Mouse (Mus musculus) MEL (cell line): ENCODE measurements at regions not wholly inside any gene's neighbourhood (a gene's known extent, or its start where the extent isn't known, plus 50 kb on each side); places are given as distances from the start of the nearest gene placed in this dataset.

Experiments used
- DNase-seq: peaks from one replicate; pipeline ENCODE4 v3.0.0; 2011; ENCODE audit warnings: low read depth, low spot score
- H3K27ac ChIP-seq: 2 replicates; pipeline ENCODE4 v1.5.1; 2012; ENCODE audit warnings: low read depth, mild to moderate bottlenecking, control low read depth, low read length, moderate library complexity; ENCODE audit not compliant: control insufficient read depth
- H3K27me3 ChIP-seq, 2 experiments: fragments of 150-350 bp in 1 of 2; sonication (generic) in 1 of 2; 2 replicates each; pipeline ENCODE4 v1.6.1; 2012; ENCODE audit warnings: low read length in 2 of 2, mild to moderate bottlenecking in 2 of 2, improper control_type of control experiment in 1 of 2, moderate library complexity in 1 of 2; ENCODE audit not compliant: insufficient read depth in 2 of 2, control insufficient read depth in 1 of 2
- H3K36me3 ChIP-seq, 2 experiments: 2 replicates each; pipeline ENCODE4 v1.6.1; 2012 to 2014; ENCODE audit warnings: low read length in 2 of 2, improper control_type of control experiment in 1 of 2, inconsistent platforms in 1 of 2, mild to moderate bottlenecking in 1 of 2; ENCODE audit not compliant: insufficient read depth in 2 of 2, control insufficient read depth in 1 of 2
- H3K4me1 ChIP-seq, 2 experiments: fragments of 150-350 bp in 1 of 2; sonication (generic) in 1 of 2; 2 replicates each; pipeline ENCODE4 v1.6.1; 2012; ENCODE audit warnings: low read length in 2 of 2, improper control_type of control experiment in 1 of 2, mild to moderate bottlenecking in 1 of 2; ENCODE audit not compliant: insufficient read depth in 2 of 2, control insufficient read depth in 1 of 2
- H3K4me3 ChIP-seq, 2 experiments: fragments of 150-350 bp in 1 of 2; sonication (generic) in 1 of 2; 2 replicates each; pipeline ENCODE4 v1.5.1; 2012; ENCODE audit warnings: low read depth in 2 of 2, low read length in 2 of 2, mild to moderate bottlenecking in 2 of 2, moderate library complexity in 2 of 2, control low read depth in 1 of 2, improper control_type of control experiment in 1 of 2; ENCODE audit not compliant: control insufficient read depth in 1 of 2, insufficient read depth in 1 of 2
- H3K79me2 ChIP-seq: 2 replicates; pipeline ENCODE4 v1.6.1; 2012; ENCODE audit warnings: mild to moderate bottlenecking, low read length, moderate library complexity; ENCODE audit not compliant: control insufficient read depth, poor library complexity, insufficient read depth
- H3K9ac ChIP-seq: 2 replicates; pipeline ENCODE4 v1.6.1; 2012; ENCODE audit warnings: low read depth, mild to moderate bottlenecking, control low read depth, low read length, moderate library complexity; ENCODE audit not compliant: control insufficient read depth, poor library complexity, severe bottlenecking
- H3K9me3 ChIP-seq: fragments of 150-350 bp; sonication (generic); replicated peaks from 2 replicates; pipeline ENCODE4 v1.6.1; 2012; ENCODE audit warnings: mild to moderate bottlenecking, low read length, improper control_type of control experiment, moderate library complexity; ENCODE audit not compliant: insufficient read depth
- CHD2 ChIP-seq: IDR thresholded peaks from 2 replicates; pipeline ENCODE4 v1.6.1; 2011; ENCODE audit warnings: low read length, improper control_type of control experiment
- ELF1 ChIP-seq: IDR thresholded peaks from 2 replicates; pipeline ENCODE4 v1.6.1; 2014; ENCODE audit warnings: low read depth, mild to moderate bottlenecking, inconsistent platforms, low read length, improper control_type of control experiment, moderate library complexity
- EP300 ChIP-seq, 2 experiments: IDR thresholded peaks; 2 replicates each; pipeline ENCODE4 v1.6.1; 2011; ENCODE audit warnings: improper control_type of control experiment in 2 of 2, low read length in 2 of 2, low read depth in 1 of 2, mild to moderate bottlenecking in 1 of 2
- GABPA ChIP-seq: IDR thresholded peaks from 2 replicates; pipeline ENCODE4 v1.6.1; 2012; ENCODE audit warnings: low read depth, mild to moderate bottlenecking, inconsistent platforms, low read length, improper control_type of control experiment, moderate library complexity
- GATA1 ChIP-seq: IDR thresholded peaks from 2 replicates; pipeline ENCODE4 v1.6.1; 2011; ENCODE audit warnings: low read depth, low read length, improper control_type of control experiment
- MAFK ChIP-seq: IDR thresholded peaks from 2 replicates; pipeline ENCODE4 v1.6.1; 2011; ENCODE audit warnings: low read depth, mild to moderate bottlenecking, low read length, improper control_type of control experiment, borderline replicate concordance
- MAZ ChIP-seq: IDR thresholded peaks from 2 replicates; pipeline ENCODE4 v1.6.1; 2012; ENCODE audit warnings: low read depth, mild to moderate bottlenecking, inconsistent platforms, low read length, improper control_type of control experiment
- MXI1 ChIP-seq: IDR thresholded peaks from 2 replicates; pipeline ENCODE4 v1.6.1; 2011; ENCODE audit warnings: mild to moderate bottlenecking, low read depth, low read length, improper control_type of control experiment
- MYB ChIP-seq: IDR thresholded peaks from 2 replicates; pipeline ENCODE4 v1.6.1; 2011; ENCODE audit warnings: mild to moderate bottlenecking, low read depth, low read length, improper control_type of control experiment
- NELFE ChIP-seq: IDR thresholded peaks from 2 replicates; pipeline ENCODE4 v1.6.1; 2011; ENCODE audit warnings: low read depth, low read length, improper control_type of control experiment
- NRF1 ChIP-seq: IDR thresholded peaks from 2 replicates; pipeline ENCODE4 v1.6.1; 2014; ENCODE audit warnings: low read depth, mild to moderate bottlenecking, inconsistent platforms, low read length, improper control_type of control experiment, moderate library complexity; ENCODE audit not compliant: poor library complexity, insufficient read depth, severe bottlenecking
- POLR2A ChIP-seq, 2 experiments: IDR thresholded peaks; 2 replicates each; pipeline ENCODE4 v1.6.1; 2011 to 2012; ENCODE audit warnings: low read length in 2 of 2, mild to moderate bottlenecking in 2 of 2, control low read depth in 1 of 2, improper control_type of control experiment in 1 of 2, low read depth in 1 of 2, moderate library complexity in 1 of 2; ENCODE audit not compliant: control insufficient read depth in 1 of 2, insufficient read depth in 1 of 2, poor library complexity in 1 of 2
- POLR2AphosphoS5 ChIP-seq: IDR thresholded peaks from 2 replicates; pipeline ENCODE4 v1.6.1; 2012; ENCODE audit warnings: low read depth, borderline replicate concordance, mild to moderate bottlenecking, inconsistent platforms, low read length, moderate library complexity, mixed read lengths
- RCOR1 ChIP-seq: IDR thresholded peaks from 2 replicates; pipeline ENCODE4 v1.6.1; 2012; ENCODE audit warnings: low read depth, mild to moderate bottlenecking, inconsistent platforms, low read length, improper control_type of control experiment
- SMC3 ChIP-seq: IDR thresholded peaks from 2 replicates; pipeline ENCODE4 v1.6.1; 2011; ENCODE audit warnings: low read depth, low read length, improper control_type of control experiment
- TAL1 ChIP-seq: IDR thresholded peaks from 2 replicates; pipeline ENCODE4 v1.6.1; 2012; ENCODE audit warnings: mild to moderate bottlenecking, inconsistent platforms, low read length, moderate library complexity, mixed read lengths
- TBP ChIP-seq: IDR thresholded peaks from 2 replicates; pipeline ENCODE4 v1.8.0; 2011; ENCODE audit warnings: low read depth, low read length, improper control_type of control experiment
- TCF12 ChIP-seq: IDR thresholded peaks from 2 replicates; pipeline ENCODE4 v1.6.1; 2014; ENCODE audit warnings: low read depth, mild to moderate bottlenecking, inconsistent platforms, low read length, improper control_type of control experiment, moderate library complexity
- ZC3H11A ChIP-seq: IDR thresholded peaks from 2 replicates; pipeline ENCODE4 v1.6.1; 2012; ENCODE audit warnings: low read depth, mild to moderate bottlenecking, inconsistent platforms, low read length, improper control_type of control experiment
- ZMIZ1 ChIP-seq: IDR thresholded peaks from 2 replicates; pipeline ENCODE4 v1.6.1; 2012; ENCODE audit warnings: low read depth, mild to moderate bottlenecking, inconsistent platforms, low read length, improper control_type of control experiment, moderate library complexity
- ZNF384 ChIP-seq: IDR thresholded peaks from 2 replicates; pipeline ENCODE4 v1.6.1; 2012; ENCODE audit warnings: low read depth, mild to moderate bottlenecking, inconsistent platforms, low read length, improper control_type of control experiment

DNA sequence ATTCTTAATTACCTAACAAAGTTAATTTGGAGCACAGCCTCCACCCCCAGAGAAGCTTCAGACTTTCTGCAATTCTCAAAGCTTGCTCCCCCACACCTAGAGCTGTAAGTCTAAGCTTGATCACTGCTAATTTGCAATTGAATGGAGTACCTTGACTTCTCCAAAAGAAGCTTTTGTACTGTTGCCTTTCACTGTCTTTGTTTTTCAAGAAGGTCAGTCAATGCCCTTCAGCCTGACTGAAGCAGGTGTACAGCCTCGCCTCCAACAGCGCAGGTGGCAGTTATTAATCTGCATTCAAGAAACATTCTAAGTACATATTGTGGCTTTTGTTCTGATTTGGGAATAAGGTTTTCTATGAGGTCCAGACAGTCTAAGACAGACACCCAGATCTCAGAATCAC lies 201.7 kb upstream of the Cntn5 start:
- Histone ChIP-seq H3K9ac (no peak overlapping the region), H3K9me3 (no peaks in the 10 kb centered on the region), H3K4me3 (no peak overlapping the region), H3K36me3 (no peaks in the 10 kb centered on the region), H3K79me2 (no peaks in the 10 kb centered on the region), H3K4me1 (no peaks in the 10 kb centered on the region), H3K27ac (no peak overlapping the region), H3K27me3 (no peaks in the 10 kb centered on the region)
- TF ChIP-seq NELFE (no peak), MAZ (no peak), POLR2A (IDR thresholded peaks at IDR 0.05; ENCODE audit: control insufficient read depth in 1 of 2, insufficient read depth in 1 of 2, low read depth in 1 of 2, low read length in 2 of 2, poor library complexity in 1 of 2) (no peak), CHD2 (no peak), TBP (no peak), ZNF384 (no peak), GABPA (no peak), TAL1 (no peak), TCF12 (no peak), MAFK (no peak), SMC3 (no peak), GATA1 (no peak), ZMIZ1 (no peak), MYB (no peak), POLR2AphosphoS5 (no peak), ZC3H11A (no peak)
- no peak for DNase-seq

DNA sequence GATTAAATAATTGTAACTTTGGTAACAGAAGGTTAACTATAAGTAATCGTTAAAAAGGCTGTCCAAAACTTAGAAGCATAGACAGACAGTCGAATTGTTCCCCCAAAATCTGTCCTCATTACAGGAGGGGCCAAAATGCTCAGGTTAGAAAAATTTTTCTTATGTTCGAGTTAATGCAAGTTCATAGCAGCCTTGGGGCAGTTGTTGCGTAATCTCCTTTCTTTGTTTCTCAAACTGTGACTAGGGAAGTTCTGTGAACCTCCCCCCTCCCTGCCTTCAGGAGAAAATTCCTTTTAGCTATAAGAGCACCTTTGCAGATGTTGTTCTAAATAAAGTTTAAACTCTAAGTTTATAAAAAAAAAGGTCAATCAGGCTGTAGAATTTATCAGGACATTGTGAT lies 198.9 kb upstream of the Cntn5 start:
- H3K27me3 ChIP-seq = no peaks in the 10 kb centered on the region
- H3K36me3 ChIP-seq = no peaks in the 10 kb centered on the region
- H3K27ac ChIP-seq = no peak overlapping the region
- H3K9me3 ChIP-seq = no peaks in the 10 kb centered on the region
- TF ChIP-seq MAFK (no peak), NELFE (no peak), RCOR1 (no peak), NRF1 (no peak), TBP (no peak), MYB (no peak), ZMIZ1 (no peak), MAZ (no peak), MXI1 (no peak), ELF1 (no peak), EP300 (IDR thresholded peaks at IDR 0.05; ENCODE audit: low read depth in 1 of 2, low read length in 2 of 2) (no peak), SMC3 (no peak), GATA1 (no peak), TCF12 (no peak), ZC3H11A (no peak)
- H3K9ac ChIP-seq = no peak overlapping the region
- H3K4me1 ChIP-seq = no peaks in the 10 kb centered on the region
- DNase-seq = no peak
- H3K4me3 ChIP-seq = no peak overlapping the region
- H3K79me2 ChIP-seq = no peaks in the 10 kb centered on the region
